8 mouse cellular contexts compared by ENCODE assay signal in genomic region chr6:53287038-53287561, GRCm38 (mm10). TPM values are rescaled to one million over a fixed set of nuclear protein-coding genes. Genes with fewer than 3 reads are reported as not detected.
DNase-seq lines count a peak whose midpoint lies in the region; ATAC-seq and TF ChIP-seq lines count a peak whose summit lies in the region.

Gene Creb5 (plus strand): TSS chr6:53287270.

- H3K9ac ChIP-seq in embryonic facial prominence, embryonic 12.5 days = peak within 1 kb of the TSS; percentile 61
- H3K9ac ChIP-seq in limb, embryonic 13.5 days = peak within 1 kb of the TSS; percentile 95
- peak within 1 kb of the TSS; percentile 39; the same call in 1 of the 2 replicates for H3K9ac ChIP-seq in midbrain, embryonic 14.5 days (replicated peaks; ENCODE audit: low read length)

- TF ChIP-seq CTCF in spleen, adult 2 months (IDR thresholded peaks at IDR 0.05; ENCODE audit: extremely low read depth, insufficient read depth, insufficient read length, insufficient replicate concordance) = no peak

- peak within 1 kb of the TSS; percentile 64 for H3K4me3 ChIP-seq in embryonic facial prominence, embryonic 12.5 days
- peak within 1 kb of the TSS; percentile 82 for H3K4me3 ChIP-seq in limb, embryonic 13.5 days
- peak within 1 kb of the TSS; percentile 45 for H3K4me3 ChIP-seq in midbrain, embryonic 14.5 days (replicated peaks; ENCODE audit: low read depth, low read length)
- peak within 1 kb of the TSS; percentile 53 for H3K4me3 ChIP-seq in spleen, adult 2 months (ENCODE audit: extremely low read depth, insufficient read depth, insufficient read length)

- peak; percentile 87 for ATAC-seq in embryonic facial prominence, embryonic 12.5 days (ENCODE audit: insufficient number of reproducible peaks, insufficient read depth, low FRiP score, low TSS enrichment)
- ATAC-seq in limb, embryonic 13.5 days (ENCODE audit: low FRiP score, low read depth) = peak; percentile 89
- ATAC-seq in midbrain, embryonic 14.5 days (ENCODE audit: low FRiP score, low TSS enrichment) = peak; percentile 66
- no peak for ATAC-seq in inflammation-experienced regulatory T-cells, adult 6 months

- peak within 1 kb of the TSS; percentile 98 for H3K4me2 ChIP-seq in embryonic facial prominence, embryonic 12.5 days (replicated peaks)
- peak within 1 kb of the TSS; percentile 83 for H3K4me2 ChIP-seq in limb, embryonic 13.5 days (replicated peaks)
- peak within 1 kb of the TSS; percentile 97 for H3K4me2 ChIP-seq in midbrain, embryonic 14.5 days (ENCODE audit: low read length)

- H3K27ac ChIP-seq in embryonic facial prominence, embryonic 12.5 days = peak within 1 kb of the TSS; percentile 38; the same call in 1 of the 2 replicates
- H3K27ac ChIP-seq in limb, embryonic 13.5 days = peak within 1 kb of the TSS; percentile 87
- no peak within 1 kb of the TSS for H3K27ac ChIP-seq in midbrain, embryonic 14.5 days (replicated peaks; ENCODE audit: low read depth, low read length)
- H3K27ac ChIP-seq in spleen, adult 2 months (ENCODE audit: insufficient read depth, low read length) = no peak within 1 kb of the TSS

- peaks cover 33% of the 10 kb centered on the region for H3K27me3 ChIP-seq in embryonic facial prominence, embryonic 12.5 days
- H3K27me3 ChIP-seq in limb, embryonic 13.5 days = peaks cover 26% of the 10 kb centered on the region
- peaks cover 73% of the 10 kb centered on the region for H3K27me3 ChIP-seq in midbrain, embryonic 14.5 days (ENCODE audit: control insufficient read depth, insufficient read depth, low read length)
- peaks cover 15% of the 10 kb centered on the region; the same call in 1 of the 2 replicates for H3K27me3 ChIP-seq in spleen, adult 2 months (ENCODE audit: control insufficient read depth, insufficient read depth, low read length)

- TF ChIP-seq POLR2A in spleen, adult 2 months (IDR thresholded peaks at IDR 0.05; ENCODE audit: low read depth, low read length) = no peak

- WGBS in embryonic facial prominence, embryonic 12.5 days = under 1% methylated on average over 45 of the region's 45 CpGs
- under 1% methylated on average over 45 of the region's 45 CpGs for WGBS in limb, embryonic 13.5 days
- WGBS in midbrain, embryonic 14.5 days = under 1% methylated on average over 45 of the region's 45 CpGs
- WGBS in spleen, adult 2 months = under 1% methylated on average over 45 of the region's 45 CpGs

- H3K36me3 ChIP-seq in embryonic facial prominence, embryonic 12.5 days = no peaks in the 10 kb centered on the region
- H3K36me3 ChIP-seq in limb, embryonic 13.5 days = no peaks in the 10 kb centered on the region
- no peaks in the 10 kb centered on the region for H3K36me3 ChIP-seq in midbrain, embryonic 14.5 days (ENCODE audit: control insufficient read depth, insufficient read depth, low read length)
- no peaks in the 10 kb centered on the region for H3K36me3 ChIP-seq in spleen, adult 2 months (ENCODE audit: control insufficient read depth, insufficient read depth, low read length)

- peaks cover 21% of the 10 kb centered on the region for H3K4me1 ChIP-seq in embryonic facial prominence, embryonic 12.5 days
- peaks cover 38% of the 10 kb centered on the region for H3K4me1 ChIP-seq in limb, embryonic 13.5 days
- H3K4me1 ChIP-seq in midbrain, embryonic 14.5 days (ENCODE audit: control insufficient read depth, insufficient read depth, low read length) = peaks cover 18% of the 10 kb centered on the region
- H3K4me1 ChIP-seq in spleen, adult 2 months (ENCODE audit: control insufficient read depth, insufficient read depth, insufficient read length) = peaks cover 14% of the 10 kb centered on the region

- DNase-seq in adrenal gland, postnatal 4 days (ENCODE audit: low spot score in 2 of 2) = peak; percentile 33 to 63
- DNase-seq in heart, adult 8-10 months (ENCODE audit: low spot score) = peak; percentile 98
- DNase-seq in kidney, adult 8-10 months = peak; percentile 73 to 81
- DNase-seq in midbrain, embryonic 14.5 days = peak; percentile 83
- peak in 1 of 2 experiments; percentile 25 for DNase-seq in spleen, adult 2 months (ENCODE audit: low read depth in 1 of 2, low spot score in 2 of 2)

- no peaks in the 10 kb centered on the region for H3K9me3 ChIP-seq in embryonic facial prominence, embryonic 12.5 days
- no peaks in the 10 kb centered on the region for H3K9me3 ChIP-seq in limb, embryonic 13.5 days
- no peaks in the 10 kb centered on the region for H3K9me3 ChIP-seq in midbrain, embryonic 14.5 days (ENCODE audit: control insufficient read depth, low read length)

RNA-seq across cellular contexts. Expression of gene Creb5, which starts in this region (rescaled TPM):
- total RNA-seq in adrenal gland, postnatal 4 days (2021) = 1 to 10 TPM; 7.2 to 7.4 TPM
- polyA plus RNA-seq in embryonic facial prominence, embryonic 12.5 days (2016; fragmentation: Nextera tagmentation; extraction: Ambion mirVana) = 29.5 and 30.3 TPM in 2 replicates
- total RNA-seq in heart, adult 8-10 months (2022) = 1 to 10 TPM; 4.5 to 9.9 (median 8.2) TPM
- 75.4 and 83.3 TPM in 2 replicates for polyA plus RNA-seq in limb, embryonic 13.5 days (2015; fragmentation: Nextera tagmentation; extraction: Ambion mirVana)
- polyA plus RNA-seq in midbrain, embryonic 14.5 days (2014; fragmentation: Nextera tagmentation; extraction: Ambion mirVana) = 1.9 and 2.8 TPM in 2 replicates
- polyA plus RNA-seq in spleen, adult 2 months (2012; rRNA removed) = 0.33 and 0.37 TPM in 2 replicates
- under 1 TPM in 2 of 3 experiments, not detected in 1; 0.27 to 0.41 TPM for polyA plus RNA-seq in inflammation-experienced regulatory T-cells, adult 6 months (2017; shearing (Covaris generic))

Comparison
In these comparisons a context has a peak if more than half of its experiments do, and no peak if none do; other contexts are left out.
1. H3K27ac ChIP-seq: peak in embryonic facial prominence, embryonic 12.5 days (single experiment) and limb, embryonic 13.5 days (single experiment); none in midbrain, embryonic 14.5 days (single experiment) and spleen, adult 2 months (single experiment).
2. H3K9ac ChIP-seq: peak in every context shown above with its lines; median percentile 95 in limb, embryonic 13.5 days; 61 in embryonic facial prominence, embryonic 12.5 days; 39 in midbrain, embryonic 14.5 days.
3. Peak in every context shown above with its lines, with median percentiles within 50 percentile points of each other: H3K4me2 ChIP-seq and H3K4me3 ChIP-seq.